Mouse (Mus musculus): Measurements from ENCODE around the gene Sox13. TPM values are rescaled to one million over a fixed set of nuclear protein-coding genes. Genes with fewer than 3 reads are reported as not detected.
A peak's percentile ranks its signal among the peaks of the same experiment; 100 is the strongest.

The Sox13 gene
- polyA plus RNA-seq, 1 experiment = 1.6 TPM

- Histone ChIP-seq H3K4me1 (ENCODE audit: control insufficient read depth, insufficient read depth, low read length) (no peaks in the 10 kb centered on the region), H3K4me3 (ENCODE audit: insufficient read depth, low read length) (no peak overlapping the region), H3K27ac (ENCODE audit: insufficient read depth, low read length) (no peak overlapping the region)
- no peak for TF ChIP-seq POLR2A (IDR thresholded peaks at IDR 0.05; ENCODE audit: low read depth, low read length)
- TF ChIP-seq CTCF (IDR thresholded peaks at IDR 0.05; ENCODE audit: borderline replicate concordance, insufficient read depth, low read length) = no peak
Measured at GRCm38 (mm10) chr1:133364890-133365289, 59.3 kb downstream of the Sox13 start.

DNA sequence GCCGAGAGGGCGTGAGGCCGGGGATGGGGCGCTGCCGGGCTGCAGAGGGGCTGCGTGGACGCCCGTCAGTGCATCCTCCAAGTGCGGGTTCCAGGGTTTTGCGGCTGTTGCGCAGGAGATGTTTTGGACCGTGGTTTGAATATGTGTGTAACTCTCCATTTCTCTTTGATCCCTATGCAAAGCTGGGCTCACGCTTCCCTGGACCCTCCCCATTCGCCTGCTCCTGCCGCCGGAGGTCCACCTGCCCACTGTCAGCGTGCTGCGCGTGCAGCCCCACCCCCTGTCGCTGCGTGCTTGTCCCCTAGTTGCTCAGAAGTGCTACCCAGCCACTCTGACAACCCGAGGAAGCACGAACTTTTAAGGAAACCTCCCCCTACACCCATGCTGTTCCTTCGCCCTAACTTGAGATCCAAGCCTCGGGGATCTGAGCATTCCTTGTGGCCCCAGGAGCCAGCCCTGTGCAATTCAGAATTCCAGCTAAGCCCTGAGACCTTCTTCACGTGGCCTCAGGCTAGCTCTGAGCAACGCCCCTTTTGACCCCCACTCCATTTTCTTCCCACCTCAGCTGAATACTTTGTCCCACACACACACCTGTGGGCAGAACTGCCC is 60.1 kb downstream of the Sox13 start:
- no peaks in the 10 kb centered on the region for H3K4me1 ChIP-seq (ENCODE audit: control insufficient read depth, insufficient read depth, low read length)
- H3K27ac ChIP-seq (ENCODE audit: insufficient read depth, low read length) = no peak overlapping the region
- TF ChIP-seq CTCF (IDR thresholded peaks at IDR 0.05; ENCODE audit: borderline replicate concordance, insufficient read depth, low read length) (no peak), POLR2A (IDR thresholded peaks at IDR 0.05; ENCODE audit: low read depth, low read length) (no peak)
- H3K4me3 ChIP-seq (ENCODE audit: insufficient read depth, low read length) = peak overlapping the region; percentile 42

GRCm38 (mm10) chr1:133363276-133364021 is 60.7 kb downstream of the Sox13 start, which contains the start of gene Etnk2:
Etnk2 (plus strand) TSS chr1:133363572.
- Histone ChIP-seq H3K27ac (ENCODE audit: insufficient read depth, low read length) (no peak within 1 kb of the TSS), H3K4me3 (ENCODE audit: insufficient read depth, low read length) (peak within 1 kb of the TSS; percentile 42), H3K4me1 (ENCODE audit: control insufficient read depth, insufficient read depth, low read length) (no peaks in the 10 kb centered on the region)
- TF ChIP-seq CTCF (IDR thresholded peaks at IDR 0.05; ENCODE audit: borderline replicate concordance, insufficient read depth, low read length) (no peak), POLR2A (IDR thresholded peaks at IDR 0.05; ENCODE audit: low read depth, low read length) (no peak)

DNA sequence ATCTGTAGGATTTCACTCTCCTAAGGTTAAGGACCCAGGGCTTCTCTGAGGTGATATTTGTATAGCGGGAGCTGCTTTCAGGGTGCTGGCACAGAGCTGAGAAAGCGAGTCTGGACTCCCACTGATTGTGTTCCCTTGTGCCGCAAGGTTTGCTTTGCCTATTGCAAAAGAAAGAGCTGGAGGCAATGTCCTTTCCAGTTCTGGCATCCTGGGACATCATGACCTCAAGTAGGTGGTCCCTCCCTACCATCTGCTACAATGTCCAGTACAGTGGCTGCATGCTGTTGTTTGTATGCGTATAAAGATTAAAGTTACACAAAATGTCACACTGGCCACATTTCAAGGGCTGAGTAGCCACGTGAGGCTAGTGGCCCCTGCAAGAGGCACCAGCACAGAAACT is 62.1 kb downstream of the Sox13 start:
- H3K4me3 ChIP-seq (ENCODE audit: insufficient read depth, low read length) = no peak overlapping the region
- H3K4me1 ChIP-seq (ENCODE audit: control insufficient read depth, insufficient read depth, low read length) = no peaks in the 10 kb centered on the region
- TF ChIP-seq CTCF (IDR thresholded peaks at IDR 0.05; ENCODE audit: borderline replicate concordance, insufficient read depth, low read length) = no peak
- no peak for TF ChIP-seq POLR2A (IDR thresholded peaks at IDR 0.05; ENCODE audit: low read depth, low read length)
- H3K27ac ChIP-seq (ENCODE audit: insufficient read depth, low read length) = no peak overlapping the region

GRCm38 (mm10) chr1:133361006-133361405 is 63.2 kb downstream of the Sox13 start:
- H3K4me1 ChIP-seq (ENCODE audit: control insufficient read depth, insufficient read depth, low read length) = no peaks in the 10 kb centered on the region

GRCm38 (mm10) chr1:133356330-133356729 is 67.8 kb downstream of the Sox13 start:
- no peak overlapping the region for H3K27ac ChIP-seq (ENCODE audit: insufficient read depth, low read length)
- no peaks in the 10 kb centered on the region for H3K4me1 ChIP-seq (ENCODE audit: control insufficient read depth, insufficient read depth, low read length)
- TF ChIP-seq CTCF (IDR thresholded peaks at IDR 0.05; ENCODE audit: borderline replicate concordance, insufficient read depth, low read length) (no peak), POLR2A (IDR thresholded peaks at IDR 0.05; ENCODE audit: low read depth, low read length) (no peak)
- H3K4me3 ChIP-seq (ENCODE audit: insufficient read depth, low read length) = no peak overlapping the region

More at GRCm38 (mm10) chr1:133361006-133361405, 63.2 kb downstream of the Sox13 start:
- no peak overlapping the region for H3K4me3 ChIP-seq (ENCODE audit: insufficient read depth, low read length)
- H3K27ac ChIP-seq (ENCODE audit: insufficient read depth, low read length) = no peak overlapping the region
- TF ChIP-seq POLR2A (IDR thresholded peaks at IDR 0.05; ENCODE audit: low read depth, low read length) (no peak), CTCF (IDR thresholded peaks at IDR 0.05; ENCODE audit: borderline replicate concordance, insufficient read depth, low read length) (no peak)

GRCm38 (mm10) chr1:133355912-133356311 is 68.3 kb downstream of the Sox13 start:
- no peaks in the 10 kb centered on the region for H3K4me1 ChIP-seq (ENCODE audit: control insufficient read depth, insufficient read depth, low read length)
- TF ChIP-seq CTCF (IDR thresholded peaks at IDR 0.05; ENCODE audit: borderline replicate concordance, insufficient read depth, low read length) = no peak
- no peak for TF ChIP-seq POLR2A (IDR thresholded peaks at IDR 0.05; ENCODE audit: low read depth, low read length)
- no peak overlapping the region for H3K27ac ChIP-seq (ENCODE audit: insufficient read depth, low read length)
- no peak overlapping the region for H3K4me3 ChIP-seq (ENCODE audit: insufficient read depth, low read length)

- TF ChIP-seq POLR2A (IDR thresholded peaks at IDR 0.05; ENCODE audit: low read depth, low read length) (no peak), CTCF (IDR thresholded peaks at IDR 0.05; ENCODE audit: borderline replicate concordance, insufficient read depth, low read length) (no peak)
- Histone ChIP-seq H3K4me3 (ENCODE audit: insufficient read depth, low read length) (no peak overlapping the region), H3K27ac (ENCODE audit: insufficient read depth, low read length) (no peak overlapping the region), H3K4me1 (ENCODE audit: control insufficient read depth, insufficient read depth, low read length) (no peaks in the 10 kb centered on the region)
Measured at GRCm38 (mm10) chr1:133355469-133355868, 68.7 kb downstream of the Sox13 start.

GRCm38 (mm10) chr1:133353371-133353809 is 70.8 kb downstream of the Sox13 start:
- TF ChIP-seq CTCF (IDR thresholded peaks at IDR 0.05; ENCODE audit: borderline replicate concordance, insufficient read depth, low read length) (peak; percentile 96), POLR2A (IDR thresholded peaks at IDR 0.05; ENCODE audit: low read depth, low read length) (no peak)
- H3K4me3 ChIP-seq (ENCODE audit: insufficient read depth, low read length) = no peak overlapping the region
- no peak overlapping the region for H3K27ac ChIP-seq (ENCODE audit: insufficient read depth, low read length)
- H3K4me1 ChIP-seq (ENCODE audit: control insufficient read depth, insufficient read depth, low read length) = no peaks in the 10 kb centered on the region

DNA sequence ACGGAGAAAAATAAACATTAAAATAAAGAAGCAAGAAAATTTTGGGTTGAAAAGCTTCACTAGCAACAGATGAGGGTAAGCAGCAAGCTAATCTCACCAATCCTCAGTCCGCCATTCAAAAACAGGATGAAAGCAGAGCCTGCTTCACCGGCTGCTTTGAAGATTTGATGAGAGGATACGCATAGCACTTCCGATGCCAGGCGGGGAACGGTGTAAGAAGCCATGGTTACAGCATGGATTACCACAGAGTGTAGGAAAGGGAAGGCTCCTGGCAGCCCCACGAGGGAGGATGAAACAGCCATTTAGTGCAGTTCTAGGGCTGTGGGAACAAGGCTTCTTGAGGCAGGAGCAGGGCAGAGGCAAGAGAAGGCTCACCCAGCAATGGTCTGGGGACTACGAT is 72.4 kb downstream of the Sox13 start:
- no peak overlapping the region for H3K4me3 ChIP-seq (ENCODE audit: insufficient read depth, low read length)
- no peaks in the 10 kb centered on the region for H3K4me1 ChIP-seq (ENCODE audit: control insufficient read depth, insufficient read depth, low read length)
- H3K27ac ChIP-seq (ENCODE audit: insufficient read depth, low read length) = no peak overlapping the region
- TF ChIP-seq POLR2A (IDR thresholded peaks at IDR 0.05; ENCODE audit: low read depth, low read length) (no peak), CTCF (IDR thresholded peaks at IDR 0.05; ENCODE audit: borderline replicate concordance, insufficient read depth, low read length) (no peak)

Data from embryonic fibroblast, embryonic 13.5 days (primary cell).